Mouse (Mus musculus): ENCODE results near the gene Sec16a. TPM values are rescaled to one million over a fixed set of nuclear protein-coding genes. Genes with fewer than 3 reads are reported as not detected.

Sec16a gene
- total RNA-seq (2021) = 10 to 100 TPM; 38.9 to 39.2 TPM
- long read RNA-seq, experiment 1, partial matches to known transcripts = 4 of 7 reads
- long read RNA-seq, experiment 1, other reads (novel, unspliced or antisense) = 3 of 7 reads
- long read RNA-seq, experiment 2, partial matches to known transcripts = 5 of 5 reads
- long read RNA-seq, experiment 2, other reads (novel, unspliced or antisense) = 0 of 5 reads

GRCm38 (mm10) chr2:26444946-26445665 lies at the start of gene Sec16a:
Sec16a (minus strand) TSS chr2:26445216.
- peak; percentile 100 for DNase-seq

- peak in 1 of 2 experiments; percentile 63 for DNase-seq
These were observed 49.4 kb upstream of the Sec16a start for GRCm38 (mm10) chr2:26494396-26494795.

GRCm38 (mm10) chr2:26493021-26493781 lies 48.2 kb upstream of the Sec16a start:
- DNase-seq = peak in 1 of 2 experiments; percentile 72

- DNase-seq = peak in 1 of 2 experiments; percentile 83
These were observed 45.8 kb upstream of the Sec16a start for GRCm38 (mm10) chr2:26490760-26491301.

- DNase-seq = no peak
These were observed 43.6 kb upstream of the Sec16a start for GRCm38 (mm10) chr2:26488535-26489135.

GRCm38 (mm10) chr2:26487322-26488021 lies 42.5 kb upstream of the Sec16a start:
- DNase-seq = peak in 1 of 2 experiments; percentile 69

GRCm38 (mm10) chr2:26486835-26487321 lies 41.9 kb upstream of the Sec16a start:
- peak in 1 of 2 experiments; percentile 60 for DNase-seq

GRCm38 (mm10) chr2:26486264-26486810 lies 41.3 kb upstream of the Sec16a start:
- DNase-seq = no peak

GRCm38 (mm10) chr2:26485710-26486109 lies 40.7 kb upstream of the Sec16a start:
- no peak for DNase-seq

GRCm38 (mm10) chr2:26485278-26485677 lies 40.3 kb upstream of the Sec16a start:
- no peak for DNase-seq

GRCm38 (mm10) chr2:26484169-26484568 lies 39.2 kb upstream of the Sec16a start:
- DNase-seq = no peak

- peak in 1 of 2 experiments; percentile 69 for DNase-seq
These were observed 38.3 kb upstream of the Sec16a start for GRCm38 (mm10) chr2:26483230-26483869.

- DNase-seq = no peak
These were observed 37.8 kb upstream of the Sec16a start for GRCm38 (mm10) chr2:26482824-26483223.

- no peak for DNase-seq
These were observed 36.9 kb upstream of the Sec16a start for GRCm38 (mm10) chr2:26481724-26482495.

GRCm38 (mm10) chr2:26480911-26481310 lies 35.9 kb upstream of the Sec16a start:
- DNase-seq = no peak

GRCm38 (mm10) chr2:26478685-26479205 lies 33.7 kb upstream of the Sec16a start:
- no peak for DNase-seq

GRCm38 (mm10) chr2:26477911-26478310 lies 32.9 kb upstream of the Sec16a start:
- no peak for DNase-seq

- no peak for DNase-seq
These were observed 30.8 kb upstream of the Sec16a start for GRCm38 (mm10) chr2:26475505-26476430.

Data from heart, adult 18-20 months (tissue).